Mouse (Mus musculus) liver, embryonic 14.5 days (tissue): Measurements from ENCODE around the gene Sypl. TPM values are rescaled to one million over a fixed set of nuclear protein-coding genes. Genes with fewer than 3 reads are reported as not detected.
A peak's percentile ranks its signal among the peaks of the same experiment; 100 is the strongest.

Source experiments
- ATAC-seq: fragments of 200-750 bp; cut with Nextera tagmentation; 2 replicates; pipeline ENCODE4 v1.8.0; 2017; ENCODE audit warnings: moderate number of reproducible peaks, mild to moderate bottlenecking, moderate library complexity; ENCODE audit not compliant: insufficient read depth
- DNase-seq, 3 experiments: peaks; one replicate each; pipeline ENCODE4 v3.0.0-alpha.2; 2012 to 2013; ENCODE audit warnings: low read depth in 3 of 3, low spot score in 3 of 3
- H3K27ac ChIP-seq: fragments of 300-500 bp; sonication (generic); 2 replicates; pipeline ENCODE4 v1.5.1; 2014; ENCODE audit warnings: moderate library complexity, mild to moderate bottlenecking, control low read depth, inconsistent platforms
- H3K27me3 ChIP-seq: fragments of 300-500 bp; sonication (generic); 2 replicates; pipeline ENCODE4 v1.6.1; 2014; ENCODE audit warnings: mild to moderate bottlenecking, low read length, moderate library complexity; ENCODE audit not compliant: control insufficient read depth, insufficient read depth
- H3K36me3 ChIP-seq: fragments of 300-500 bp; sonication (generic); replicated peaks from 2 replicates; pipeline ENCODE4 v1.6.1; 2014; ENCODE audit warnings: low read depth; ENCODE audit not compliant: control insufficient read depth, insufficient read depth
- H3K4me1 ChIP-seq, 2 experiments: fragments of 200-500 bp in 1 of 2; fragments of 300-500 bp in 1 of 2; sonication (generic) in 1 of 2; replicated peaks; 2 replicates each; pipeline ENCODE4 v1.6.1; 2012 to 2014; ENCODE audit warnings: antibody characterized with exemption in 1 of 2, inconsistent platforms in 1 of 2, low read length in 1 of 2; ENCODE audit not compliant: control insufficient read depth in 2 of 2, insufficient read depth in 2 of 2
- H3K4me2 ChIP-seq: fragments of 300-500 bp; sonication (generic); 2 replicates; pipeline ENCODE4 v1.6.1; 2014; ENCODE audit warnings: low read depth, mild to moderate bottlenecking, control low read depth, moderate library complexity
- H3K4me3 ChIP-seq, 2 experiments: fragments of 200-500 bp in 1 of 2; fragments of 300-500 bp in 1 of 2; sonication (generic) in 1 of 2; 2 replicates each; pipeline ENCODE4 v1.5.1; 2012 to 2014; ENCODE audit warnings: low read depth in 2 of 2, low read length in 2 of 2, mild to moderate bottlenecking in 2 of 2, control low read depth in 1 of 2, inconsistent platforms in 1 of 2, moderate library complexity in 1 of 2; ENCODE audit not compliant: insufficient read depth in 1 of 2
- H3K9ac ChIP-seq: fragments of 300-500 bp; sonication (generic); replicated peaks from 2 replicates; pipeline ENCODE4 v1.6.1; 2014; ENCODE audit warnings: mild to moderate bottlenecking, control low read depth, moderate library complexity
- H3K9me3 ChIP-seq: fragments of 300-500 bp; sonication (generic); 2 replicates; pipeline ENCODE4 v1.6.1; 2016; ENCODE audit warnings: low read length, mixed read lengths; ENCODE audit not compliant: control insufficient read depth
- CTCF ChIP-seq: IDR thresholded peaks from 2 replicates; pipeline ENCODE4 v1.5.1; 2016; ENCODE audit warnings: antibody characterized with exemption, low read depth, control low read depth
- EP300 ChIP-seq: IDR thresholded peaks from 2 replicates; pipeline ENCODE4 v1.6.1; 2016; ENCODE audit warnings: antibody characterized with exemption, low read depth
- WGBS: fragments of 180-500 bp; shearing (Covaris S2); extraction: QIAGEN DNeasy Blood & Tissue Kit; methylation state at CpG from one replicate; pipeline ENCODE4 v1.1.7; 2014; ENCODE audit not compliant: insufficient replicate concordance; 5-methylcytosine and 5-hydroxymethylcytosine counted together
- polyA plus RNA-seq, 2 experiments: library from polyadenylated mRNA; depleted of rRNA in 1 of 2; stranded (reverse) in 1 of 2; unstranded in 1 of 2; fragments of >200 nt; fragmentation: Nextera tagmentation in 1 of 2; extraction: Ambion mirVana in 1 of 2; gene quantifications; 2 replicates each; pipeline versions ENCODE4 v1.2.1 to v1.2.3; 2012 to 2014

The Sypl gene
- polyA plus RNA-seq, 2 experiments, result 14.6 to 32.5 TPM

GRCm38 (mm10) chr12:32953066-32953465 is 625 bp upstream of the Sypl start:
- no peaks in the 10 kb centered on the region for H3K27me3 ChIP-seq
- no peak for DNase-seq
- 7% methylated on average over 6 of the region's 6 CpGs for WGBS

GRCm38 (mm10) chr12:32954216-32955021 is 728 bp downstream of the Sypl start:
- Histone ChIP-seq H3K27me3 (no peaks in the 10 kb centered on the region), H3K4me2 (peak overlapping the region; percentile 98), H3K4me3 (peak overlapping the region; percentile 75 to 94), H3K9ac (peak overlapping the region; percentile 85), H3K9me3 (no peaks in the 10 kb centered on the region), H3K27ac (peak overlapping the region; percentile 92), H3K4me1 (peaks cover 9 to 16% of the 10 kb centered on the region in 2 experiments), H3K36me3 (no peaks in the 10 kb centered on the region)
- TF ChIP-seq CTCF, result peak; percentile 4; the same call in 1 of the 2 replicates
- no peak for TF ChIP-seq EP300
- WGBS, result under 1% methylated on average over 70 of the region's 71 CpGs
- peak; percentile 73 for ATAC-seq
- DNase-seq, result peak in 2 of 3 experiments; percentile 49 to 57

More at GRCm38 (mm10) chr12:32953066-32953465, 625 bp upstream of the Sypl start:
- TF ChIP-seq CTCF (no peak), EP300 (no peak)
- peaks cover 9 to 16% of the 10 kb centered on the region in 2 experiments for H3K4me1 ChIP-seq
- no peaks in the 10 kb centered on the region for H3K36me3 ChIP-seq
- H3K9me3 ChIP-seq, result no peaks in the 10 kb centered on the region
- peak overlapping the region; percentile 84 to 94 for H3K4me3 ChIP-seq
- peak overlapping the region; percentile 62 for H3K9ac ChIP-seq
- ATAC-seq, result no peak
- peak overlapping the region; percentile 92 for H3K27ac ChIP-seq
- H3K4me2 ChIP-seq, result peak overlapping the region; percentile 76

GRCm38 (mm10) chr12:32955037-32955436 is 1.3 kb downstream of the Sypl start:
- no peaks in the 10 kb centered on the region for H3K27me3 ChIP-seq
- H3K9ac ChIP-seq, result peak overlapping the region; percentile 85
- ATAC-seq, result no peak
- DNase-seq, result no peak
- peak overlapping the region; percentile 75 to 94 for H3K4me3 ChIP-seq
- H3K36me3 ChIP-seq, result no peaks in the 10 kb centered on the region
- peaks cover 9 to 16% of the 10 kb centered on the region in 2 experiments for H3K4me1 ChIP-seq
- no peak for TF ChIP-seq CTCF
- TF ChIP-seq EP300, result no peak
- H3K27ac ChIP-seq, result peak overlapping the region; percentile 92
- no peaks in the 10 kb centered on the region for H3K9me3 ChIP-seq
- peak overlapping the region; percentile 98 for H3K4me2 ChIP-seq
- under 1% methylated on average over 8 of the region's 8 CpGs for WGBS

- no peak overlapping the region for H3K4me3 ChIP-seq
- H3K27me3 ChIP-seq, result no peaks in the 10 kb centered on the region
- H3K4me1 ChIP-seq, result peaks cover 13 to 27% of the 10 kb centered on the region in 2 experiments
Measured at GRCm38 (mm10) chr12:32957211-32957610, 3.5 kb downstream of the Sypl start.

GRCm38 (mm10) chr12:32962132-32962531 is 8.4 kb downstream of the Sypl start:
- Histone ChIP-seq H3K4me1 (peaks cover 14 to 17% of the 10 kb centered on the region in 2 experiments), H3K9ac (no peak overlapping the region), H3K9me3 (no peaks in the 10 kb centered on the region), H3K27ac (no peak overlapping the region), H3K4me2 (no peak overlapping the region), H3K27me3 (no peaks in the 10 kb centered on the region), H3K36me3 (no peaks in the 10 kb centered on the region), H3K4me3 (no peak overlapping the region)
- TF ChIP-seq CTCF (no peak), EP300 (no peak)
- DNase-seq (no peak), ATAC-seq (no peak)

More at GRCm38 (mm10) chr12:32957211-32957610, 3.5 kb downstream of the Sypl start:
- WGBS, result 58% methylated on average over 2 of the region's 2 CpGs
- Histone ChIP-seq H3K4me2 (no peak overlapping the region), H3K9me3 (no peaks in the 10 kb centered on the region), H3K9ac (no peak overlapping the region), H3K36me3 (no peaks in the 10 kb centered on the region), H3K27ac (no peak overlapping the region)
- ATAC-seq (no peak), DNase-seq (no peak)
- no peak for TF ChIP-seq CTCF
- TF ChIP-seq EP300, result no peak
